Mouse (Mus musculus): Measurements from ENCODE around the gene Bhlhb9.
"Not testable (repeated sequence)": the region's sequence is repeated elsewhere in the genome, so short reads cannot be mapped to it uniquely, and the experiment has no call there.

DNA sequence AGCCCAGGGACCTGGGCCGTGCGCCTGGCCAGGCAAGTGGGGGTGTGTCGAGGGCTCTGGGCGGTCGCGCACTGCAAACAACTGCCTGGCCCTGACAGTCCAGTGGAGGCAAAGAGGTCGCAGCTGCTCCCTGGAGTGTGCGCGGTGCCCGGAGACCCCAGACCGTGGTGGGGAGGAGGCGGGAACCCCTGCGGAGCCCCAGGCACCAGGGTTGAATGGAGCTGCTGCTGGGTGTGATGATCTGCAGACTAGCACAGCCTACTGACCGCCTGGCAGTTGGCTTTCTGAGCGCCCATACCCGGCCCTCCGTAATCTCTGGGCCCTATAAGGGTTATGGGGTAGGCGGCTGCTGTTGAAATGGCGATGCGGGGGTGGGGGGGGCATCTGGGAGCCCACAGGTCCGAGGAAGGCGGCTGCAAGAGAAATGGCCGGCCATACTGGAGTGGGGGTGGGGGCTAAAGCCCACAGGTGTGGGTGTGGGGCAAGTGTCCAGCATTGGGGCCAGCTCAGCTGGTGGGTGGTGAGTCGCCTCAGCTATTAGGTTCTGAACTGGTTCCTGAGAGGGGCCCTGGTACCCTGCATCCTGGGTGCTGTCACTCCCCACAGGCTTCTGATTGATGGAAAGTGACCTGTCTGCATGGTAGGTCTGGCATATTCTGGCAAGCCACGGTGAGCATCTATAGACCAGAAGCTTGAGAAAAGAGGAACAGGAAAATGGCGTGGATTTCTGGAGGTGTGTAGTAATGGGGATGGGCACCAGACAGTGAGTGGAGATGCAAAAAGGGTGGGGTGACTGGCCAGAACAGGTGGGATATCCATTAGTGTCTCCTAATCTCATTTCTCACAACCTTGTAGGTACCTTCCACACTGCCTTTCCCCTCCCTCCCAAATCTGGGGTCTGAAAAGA lies 836 bp upstream of the Bhlhb9 start:
- not testable (repeated sequence) for TF ChIP-seq CTCF (IDR thresholded peaks at IDR 0.05; ENCODE audit: low read depth, low read length); POLR2A (IDR thresholded peaks at IDR 0.05; ENCODE audit: borderline replicate concordance, low read depth, low read length)

Data from bone marrow macrophage, adult 2 months (primary cell).